Mouse (Mus musculus) heart, postnatal 10 days (tissue): ENCODE measurements around the gene Cdk14. TPM values are rescaled to one million over a fixed set of nuclear protein-coding genes. Genes with fewer than 3 reads are reported as not detected.

Experiments used
- DNase-seq, 2 experiments: peaks; one replicate each; pipeline ENCODE4 v3.0.0; 2021
- intact Hi-C: fragments of 180-260 bp; cut with DNase I; formaldehyde crosslinking; loops from one replicate; pipeline ENCODE4 v1.15.1; 2025
- total RNA-seq, 2 experiments: library from RNA; stranded (reverse); gene quantifications; 2 replicates each; pipeline ENCODE4 v1.2.3; 2021

The Cdk14 gene
- total RNA-seq, 2 experiments from 2014 or later = 20.1 to 22.2 TPM

DNA sequence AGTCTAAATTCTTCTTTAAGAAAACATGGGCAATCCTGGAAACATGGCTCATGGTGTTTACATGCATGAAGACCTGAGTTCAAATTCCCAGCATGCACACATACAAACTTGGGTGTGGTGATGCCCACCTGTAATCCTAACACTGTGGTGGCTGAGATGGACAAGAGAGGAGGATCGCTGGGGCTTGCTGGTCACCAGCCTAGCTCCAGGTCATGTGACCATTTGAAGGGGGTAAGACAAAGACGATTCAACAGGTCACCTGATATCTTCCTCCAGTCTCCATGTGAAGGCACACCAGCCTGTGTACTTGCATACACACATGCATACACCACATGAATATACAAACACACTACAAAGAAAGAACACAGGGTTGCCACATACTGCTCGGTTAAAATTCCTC, 406.3 kb downstream of the Cdk14 start:
- intact Hi-C loops = no loop called here
- DNase-seq = no peak

DNA sequence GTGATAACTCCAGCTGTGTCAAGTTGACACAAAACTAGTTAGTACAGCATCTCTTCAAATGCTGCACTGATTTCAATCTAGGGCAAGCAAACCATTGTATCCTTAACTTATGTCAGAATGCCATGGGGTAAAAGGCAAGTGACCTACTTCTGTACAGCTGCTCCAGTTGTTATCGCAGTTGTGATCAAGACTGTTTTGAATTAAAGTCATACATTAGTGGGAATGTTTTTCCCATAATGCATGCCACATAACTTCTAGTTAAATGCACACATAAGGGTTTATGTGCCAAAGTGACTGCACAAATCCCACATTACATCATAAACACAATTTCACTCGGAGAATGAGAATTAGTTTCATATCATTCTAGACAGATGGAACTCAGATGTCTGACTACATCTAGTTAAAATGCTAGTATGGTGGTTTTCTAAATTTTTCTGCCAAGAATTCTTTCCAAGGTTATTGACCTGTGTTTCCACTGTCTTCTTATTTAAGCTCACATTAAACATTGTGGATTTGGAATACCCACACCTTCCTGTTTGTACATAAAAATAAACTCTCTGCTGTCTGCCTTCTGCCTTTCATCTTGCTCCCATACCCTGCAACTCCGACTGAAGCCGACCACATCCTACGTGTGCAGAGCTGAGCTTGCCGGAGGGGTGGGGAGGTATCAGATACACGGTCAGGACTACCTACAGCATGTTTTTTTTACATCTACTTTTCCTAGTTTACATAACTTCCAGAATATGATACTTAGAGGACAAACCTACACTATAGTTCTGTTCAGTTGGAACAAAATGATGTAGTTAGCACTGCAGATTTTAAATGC, 407.4 kb downstream of the Cdk14 start:
- DNase-seq = no peak
- intact Hi-C loops = no loop called here

GRCm38 (mm10) chr5:5008153-5008745, 411.9 kb downstream of the Cdk14 start:
- no peak for DNase-seq
- intact Hi-C loops = no loop called here

DNA sequence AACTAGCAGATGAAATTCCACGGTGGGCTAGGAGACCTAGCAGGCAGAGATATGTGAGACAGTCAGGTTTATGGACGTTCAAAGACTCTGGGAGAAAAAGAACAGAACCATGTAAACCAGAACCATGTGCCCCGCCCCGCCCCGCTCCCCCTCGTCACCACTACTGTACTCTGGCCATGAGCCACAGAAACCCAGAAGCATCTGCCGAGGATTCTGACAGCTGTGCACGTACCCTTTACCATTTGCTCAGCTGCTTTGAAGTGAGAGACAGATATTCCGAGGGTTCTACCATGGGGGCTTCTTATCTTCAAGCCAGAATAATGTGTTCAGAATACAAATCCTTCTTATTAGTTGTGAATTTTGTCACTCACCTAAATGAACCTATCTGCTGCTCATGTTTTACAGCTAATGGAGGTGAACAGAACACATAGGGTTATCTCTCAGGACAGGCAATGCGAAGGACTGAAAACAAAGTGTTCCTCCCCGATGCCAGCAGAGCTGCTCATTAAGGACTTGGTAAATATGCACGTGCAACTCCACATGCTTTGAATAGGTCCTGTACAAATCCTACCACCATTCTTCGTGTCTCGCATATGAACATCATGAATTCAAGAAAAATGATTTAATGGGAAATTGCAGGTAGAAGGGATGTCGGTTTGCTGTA, 412.5 kb downstream of the Cdk14 start:
- no peak for DNase-seq
- intact Hi-C loops = no loop called here

GRCm38 (mm10) chr5:5005633-5006032, 414.5 kb downstream of the Cdk14 start:
- no peak for DNase-seq
- intact Hi-C loops = no loop called here

GRCm38 (mm10) chr5:5004740-5005139, 415.4 kb downstream of the Cdk14 start:
- intact Hi-C loops = no loop called here
- DNase-seq = no peak

DNA sequence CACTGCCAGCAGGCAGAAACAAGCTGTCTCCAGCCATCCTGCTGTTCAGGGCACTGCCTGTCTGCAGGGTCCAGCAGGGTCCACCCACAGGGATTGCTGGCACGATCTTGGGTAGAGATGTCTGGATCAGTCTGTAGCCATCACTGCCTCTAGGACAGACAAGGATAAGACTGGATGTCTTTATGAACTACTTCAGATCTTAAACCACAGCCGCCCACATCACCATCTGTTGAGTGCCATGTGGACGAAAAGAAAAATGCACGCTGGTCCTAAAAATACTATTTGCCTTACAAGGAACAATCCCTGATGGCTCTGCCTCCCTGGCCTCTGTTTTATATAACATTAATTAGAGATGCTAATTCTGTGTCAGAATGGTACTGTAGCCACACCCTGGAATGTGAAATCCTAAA, 426.9 kb downstream of the Cdk14 start:
- intact Hi-C loops = no loop called here
- no peak for DNase-seq

DNA sequence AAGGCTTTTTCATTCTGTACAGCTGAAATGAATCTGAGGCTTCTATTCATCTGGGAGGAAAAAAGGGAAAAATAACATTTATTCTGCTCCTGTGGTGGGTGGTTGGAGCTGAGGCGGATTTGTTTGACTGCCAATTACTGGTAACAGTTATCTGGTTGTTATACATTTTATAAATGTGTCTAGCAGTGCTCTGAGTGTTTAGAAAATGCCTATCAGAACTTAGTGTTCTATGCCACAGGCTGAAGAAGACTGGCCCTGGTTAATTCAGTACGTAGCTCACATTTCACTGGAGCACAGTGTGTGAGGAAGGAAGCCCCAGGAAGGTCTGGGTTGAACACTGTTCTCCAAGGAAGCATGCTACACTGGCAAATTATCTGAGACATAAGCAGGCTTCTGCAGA, 429.1 kb downstream of the Cdk14 start:
- intact Hi-C loops = no loop called here
- DNase-seq = no peak

GRCm38 (mm10) chr5:4990237-4990636, 429.9 kb downstream of the Cdk14 start:
- DNase-seq = no peak
- intact Hi-C loops = no loop called here

GRCm38 (mm10) chr5:4986181-4986580, 433.9 kb downstream of the Cdk14 start:
- DNase-seq = no peak
- intact Hi-C loops = no loop called here

- no peak for DNase-seq
- intact Hi-C loops = no loop called here
Measured at GRCm38 (mm10) chr5:4979551-4979950, 440.6 kb downstream of the Cdk14 start.

DNA sequence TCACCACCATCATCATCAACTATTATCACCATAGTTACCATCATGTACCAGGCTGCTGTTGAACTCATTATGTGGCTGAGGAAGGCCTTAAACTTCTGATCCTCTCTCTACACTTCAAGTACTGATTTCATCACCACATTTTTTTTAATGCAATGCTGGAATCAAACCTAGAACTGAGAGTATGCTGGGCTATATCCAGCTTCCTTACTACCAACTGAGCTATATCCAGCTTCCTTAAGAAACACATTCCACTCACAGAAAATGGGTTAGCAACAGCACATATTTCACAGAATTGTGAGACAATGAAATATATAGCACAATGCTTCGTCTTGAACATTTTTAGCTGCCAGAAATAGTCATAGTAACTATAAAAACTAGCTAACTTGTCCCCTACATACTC, 446.7 kb downstream of the Cdk14 start:
- no peak for DNase-seq
- intact Hi-C loops = no loop called here

GRCm38 (mm10) chr5:4962063-4962610, 458.0 kb downstream of the Cdk14 start:
- intact Hi-C loops = loop anchor here (1.0 to 10.0 kb wide), 4 partner anchors 304 to 793 kb away; no protein-coding TSS in a partner anchor
- peak; percentile 77 to 85 for DNase-seq

GRCm38 (mm10) chr5:4961636-4962035, 458.5 kb downstream of the Cdk14 start:
- no peak for DNase-seq
- intact Hi-C loops = loop anchor here (1.0 to 10.0 kb wide), 4 partner anchors 305 to 793 kb away; no protein-coding TSS in a partner anchor

- intact Hi-C loops = no loop called here
- DNase-seq = no peak
Measured at GRCm38 (mm10) chr5:4959446-4959845, 460.7 kb downstream of the Cdk14 start.

- intact Hi-C loops = no loop called here
- DNase-seq = no peak
Measured at GRCm38 (mm10) chr5:4955993-4956392, 464.1 kb downstream of the Cdk14 start.

DNA sequence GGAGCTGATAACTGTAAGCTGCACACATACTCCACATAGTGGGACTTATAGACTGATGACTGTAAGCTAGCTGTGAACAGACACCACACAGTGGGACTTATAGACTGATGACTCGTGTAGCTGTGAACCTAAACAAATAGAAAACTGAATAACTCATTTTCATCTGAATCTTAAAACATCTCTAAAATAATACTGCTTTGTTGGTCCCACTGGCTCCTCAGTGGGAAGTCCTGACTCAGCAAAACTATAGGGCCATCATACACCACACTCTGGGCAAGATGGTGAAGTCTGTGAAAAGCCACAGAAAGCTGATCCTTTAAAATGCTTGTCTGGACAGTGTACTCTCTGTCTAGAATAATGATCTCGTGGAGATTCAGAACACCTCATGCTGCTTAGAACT, 464.7 kb downstream of the Cdk14 start:
- DNase-seq = no peak
- intact Hi-C loops = no loop called here

DNA sequence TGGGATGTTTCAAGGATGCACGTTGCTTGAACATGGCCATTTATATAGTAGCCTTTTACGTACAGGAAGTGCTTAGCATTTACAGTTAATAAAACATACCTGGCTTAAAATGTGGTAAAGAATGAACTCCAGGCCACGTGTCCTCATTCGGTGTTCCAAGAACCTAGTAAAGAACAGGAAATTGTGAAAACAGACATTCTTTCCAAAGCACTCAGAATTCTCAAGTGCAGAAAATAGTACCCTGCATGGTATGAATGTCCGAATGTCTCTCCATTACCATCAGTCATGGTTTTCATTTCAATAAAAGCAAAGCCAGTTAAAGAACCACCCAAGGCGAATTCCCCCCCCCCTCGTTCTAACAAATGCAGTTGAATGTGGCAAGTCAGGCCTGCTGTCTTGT, 470.7 kb downstream of the Cdk14 start:
- intact Hi-C loops = no loop called here

GRCm38 (mm10) chr5:4948090-4948954, 471.8 kb downstream of the Cdk14 start:
- peak in 1 of 2 experiments; percentile 48 for DNase-seq
- intact Hi-C loops = no loop called here

More for the DNA sequence above, 470.7 kb downstream of the Cdk14 start:
- DNase-seq = no peak

- intact Hi-C loops = no loop called here
- no peak for DNase-seq
Measured at GRCm38 (mm10) chr5:4935131-4935530, 485.0 kb downstream of the Cdk14 start.
